Mouse (Mus musculus) midbrain, embryonic 15.5 days (tissue): Measurements from ENCODE around the gene Dcaf6. TPM values are rescaled to one million over a fixed set of nuclear protein-coding genes. Genes with fewer than 3 reads are reported as not detected.
A peak's percentile ranks its signal among the peaks of the same experiment; 100 is the strongest.

Source experiments
- ATAC-seq: fragments of 200-750 bp; cut with Nextera tagmentation; replicated peaks from 2 replicates; pipeline ENCODE4 v1.8.0; 2017; ENCODE audit warnings: moderate TSS enrichment
- H3K27ac ChIP-seq: fragments of 300-500 bp; sonication (generic); 2 replicates; pipeline ENCODE4 v1.5.1; 2015; ENCODE audit warnings: mild to moderate bottlenecking, inconsistent platforms
- H3K27me3 ChIP-seq: fragments of 300-500 bp; sonication (generic); replicated peaks from 2 replicates; pipeline ENCODE4 v1.6.1; 2015; ENCODE audit warnings: inconsistent platforms
- H3K36me3 ChIP-seq: fragments of 300-500 bp; sonication (generic); replicated peaks from 2 replicates; pipeline ENCODE4 v1.6.1; 2015; ENCODE audit warnings: inconsistent platforms
- H3K4me1 ChIP-seq: fragments of 300-500 bp; sonication (generic); 2 replicates; pipeline ENCODE4 v1.6.1; 2015; ENCODE audit warnings: inconsistent platforms
- H3K4me2 ChIP-seq: fragments of 300-500 bp; sonication (generic); 2 replicates; pipeline ENCODE4 v1.6.1; 2015; ENCODE audit warnings: inconsistent platforms, mild to moderate bottlenecking, moderate library complexity
- H3K4me3 ChIP-seq: fragments of 300-500 bp; sonication (generic); 2 replicates; pipeline ENCODE4 v1.5.1; 2015; ENCODE audit warnings: mild to moderate bottlenecking, inconsistent platforms
- H3K9ac ChIP-seq: fragments of 300-500 bp; sonication (generic); 2 replicates; pipeline ENCODE4 v1.6.1; 2015; ENCODE audit warnings: mild to moderate bottlenecking, inconsistent platforms
- H3K9me3 ChIP-seq: fragments of 300-500 bp; sonication (generic); 2 replicates; pipeline ENCODE4 v1.6.1; 2016; ENCODE audit warnings: inconsistent platforms
- WGBS: fragments of 180-500 bp; shearing (Covaris S2); methylation state at CpG from one replicate; pipeline ENCODE4 v1.1.7; 2015; ENCODE audit warnings: mixed read lengths; 5-methylcytosine and 5-hydroxymethylcytosine counted together
- polyA plus RNA-seq: library from polyadenylated mRNA; unstranded; fragments of >200 nt; fragmentation: Nextera tagmentation; extraction: Ambion mirVana; gene quantifications from 2 replicates; pipeline ENCODE4 v1.2.1, GENCODE M21; 2015

Dcaf6 gene
- polyA plus RNA-seq, 1 experiment from 2014 or later: 16.7 TPM

- no peaks in the 10 kb centered on the region for H3K36me3 ChIP-seq
- no peaks in the 10 kb centered on the region for H3K9me3 ChIP-seq
- H3K27ac ChIP-seq: peak overlapping the region; percentile 98
- H3K4me2 ChIP-seq: peak overlapping the region; percentile 73
- peak overlapping the region; percentile 97 for H3K4me3 ChIP-seq
- H3K9ac ChIP-seq: peak overlapping the region; percentile 67
- ATAC-seq: peak; percentile 98
- no peaks in the 10 kb centered on the region for H3K27me3 ChIP-seq
- peaks cover 20% of the 10 kb centered on the region for H3K4me1 ChIP-seq
- under 1% methylated on average over 41 of the region's 41 CpGs for WGBS
These were observed 614 bp upstream of the Dcaf6 start for GRCm38 (mm10) chr1:165460801-165461377.

GRCm38 (mm10) chr1:165459503-165460181 is 633 bp downstream of the Dcaf6 start:
- Histone ChIP-seq H3K4me2 (peak overlapping the region; percentile 93), H3K9me3 (0 out of 2 replicates have a peak, but pooled peaks cover 3% of the 10 kb centered on the region), H3K9ac (peak overlapping the region; percentile 75), H3K4me1 (peaks cover 20% of the 10 kb centered on the region), H3K4me3 (peak overlapping the region; percentile 97), H3K27ac (peak overlapping the region; percentile 98), H3K36me3 (no peaks in the 10 kb centered on the region), H3K27me3 (no peaks in the 10 kb centered on the region)
- ATAC-seq: no peak
- under 1% methylated on average over 60 of the region's 60 CpGs for WGBS

GRCm38 (mm10) chr1:165459041-165459502 is 1.2 kb downstream of the Dcaf6 start:
- Histone ChIP-seq H3K27ac (no peak overlapping the region), H3K4me3 (peak overlapping the region; percentile 97), H3K4me2 (peak overlapping the region; percentile 93), H3K27me3 (no peaks in the 10 kb centered on the region), H3K4me1 (peaks cover 20% of the 10 kb centered on the region), H3K9me3 (peaks cover 6% of the 10 kb centered on the region; the same call in 1 of the 2 replicates), H3K9ac (peak overlapping the region; percentile 75), H3K36me3 (no peaks in the 10 kb centered on the region)
- no peak for ATAC-seq
- 23% methylated on average over 7 of the region's 7 CpGs for WGBS

GRCm38 (mm10) chr1:165441719-165442118 is 18.6 kb downstream of the Dcaf6 start:
- WGBS: 88% methylated on average over 3 of the region's 3 CpGs
- no peak for ATAC-seq
- Histone ChIP-seq H3K27me3 (no peaks in the 10 kb centered on the region), H3K4me1 (no peaks in the 10 kb centered on the region), H3K9me3 (no peaks in the 10 kb centered on the region), H3K9ac (no peak overlapping the region), H3K4me2 (no peak overlapping the region), H3K27ac (no peak overlapping the region), H3K4me3 (no peak overlapping the region), H3K36me3 (no peaks in the 10 kb centered on the region)

- H3K27ac ChIP-seq: no peak overlapping the region
- ATAC-seq: no peak
- no peak overlapping the region for H3K9ac ChIP-seq
- no peaks in the 10 kb centered on the region for H3K36me3 ChIP-seq
- no peak overlapping the region for H3K4me2 ChIP-seq
- H3K27me3 ChIP-seq: no peaks in the 10 kb centered on the region
- H3K4me3 ChIP-seq: no peak overlapping the region
- H3K9me3 ChIP-seq: peaks cover 2% of the 10 kb centered on the region; the same call in 1 of the 2 replicates
- no peaks in the 10 kb centered on the region for H3K4me1 ChIP-seq
These were observed 19.1 kb downstream of the Dcaf6 start for GRCm38 (mm10) chr1:165441201-165441600.

- Histone ChIP-seq H3K9me3 (peaks cover 3% of the 10 kb centered on the region; the same call in 1 of the 2 replicates), H3K36me3 (no peaks in the 10 kb centered on the region), H3K27ac (no peak overlapping the region), H3K9ac (no peak overlapping the region), H3K27me3 (no peaks in the 10 kb centered on the region), H3K4me2 (no peak overlapping the region), H3K4me3 (no peak overlapping the region), H3K4me1 (no peaks in the 10 kb centered on the region)
- 77% methylated on average over 3 of the region's 3 CpGs for WGBS
- no peak; the same call in 1 of the 2 replicates for ATAC-seq
These were observed 19.5 kb downstream of the Dcaf6 start for GRCm38 (mm10) chr1:165440788-165441187.

- H3K4me1 ChIP-seq: no peaks in the 10 kb centered on the region
- H3K36me3 ChIP-seq: no peaks in the 10 kb centered on the region
- no peak for ATAC-seq
- no peak overlapping the region for H3K4me3 ChIP-seq
- peaks cover 3% of the 10 kb centered on the region; the same call in 1 of the 2 replicates for H3K9me3 ChIP-seq
- 90% methylated on average over 1 of the region's 1 CpGs for WGBS
- H3K27me3 ChIP-seq: no peaks in the 10 kb centered on the region
- no peak overlapping the region for H3K9ac ChIP-seq
- H3K4me2 ChIP-seq: no peak overlapping the region
- H3K27ac ChIP-seq: no peak overlapping the region
These were observed 21.8 kb downstream of the Dcaf6 start for GRCm38 (mm10) chr1:165438289-165439021.

GRCm38 (mm10) chr1:165432883-165433282 is 27.4 kb downstream of the Dcaf6 start:
- no peak overlapping the region for H3K4me3 ChIP-seq
- H3K27me3 ChIP-seq: no peaks in the 10 kb centered on the region
- H3K9me3 ChIP-seq: peaks cover 3% of the 10 kb centered on the region; the same call in 1 of the 2 replicates
- no peaks in the 10 kb centered on the region for H3K4me1 ChIP-seq
- WGBS: 82% methylated on average over 1 of the region's 1 CpGs
- no peak overlapping the region for H3K4me2 ChIP-seq
- H3K9ac ChIP-seq: no peak overlapping the region
- ATAC-seq: no peak
- H3K27ac ChIP-seq: no peak overlapping the region
- no peaks in the 10 kb centered on the region for H3K36me3 ChIP-seq

- Histone ChIP-seq H3K27me3 (no peaks in the 10 kb centered on the region), H3K4me3 (no peak overlapping the region), H3K9me3 (no peaks in the 10 kb centered on the region), H3K4me1 (no peaks in the 10 kb centered on the region), H3K4me2 (no peak overlapping the region), H3K9ac (no peak overlapping the region), H3K36me3 (no peaks in the 10 kb centered on the region), H3K27ac (no peak overlapping the region)
- ATAC-seq: no peak
- WGBS: 96% methylated on average over 2 of the region's 2 CpGs
These were observed 34.0 kb downstream of the Dcaf6 start for GRCm38 (mm10) chr1:165426254-165426653.

GRCm38 (mm10) chr1:165421357-165421915 is 38.8 kb downstream of the Dcaf6 start:
- Histone ChIP-seq H3K4me2 (no peak overlapping the region), H3K9ac (no peak overlapping the region), H3K27me3 (no peaks in the 10 kb centered on the region), H3K4me3 (no peak overlapping the region), H3K4me1 (no peaks in the 10 kb centered on the region), H3K27ac (no peak overlapping the region), H3K36me3 (no peaks in the 10 kb centered on the region), H3K9me3 (no peaks in the 10 kb centered on the region)
- ATAC-seq: no peak
- WGBS: 74% methylated on average over 7 of the region's 7 CpGs

GRCm38 (mm10) chr1:165396401-165396805 is 63.9 kb downstream of the Dcaf6 start:
- WGBS: 88% methylated on average over 2 of the region's 2 CpGs
- Histone ChIP-seq H3K4me1 (no peaks in the 10 kb centered on the region), H3K4me3 (no peak overlapping the region), H3K27ac (no peak overlapping the region), H3K9ac (no peak overlapping the region), H3K9me3 (no peaks in the 10 kb centered on the region), H3K4me2 (no peak overlapping the region), H3K27me3 (no peaks in the 10 kb centered on the region), H3K36me3 (no peaks in the 10 kb centered on the region)
- no peak for ATAC-seq

- Histone ChIP-seq H3K9me3 (no peaks in the 10 kb centered on the region), H3K4me3 (no peak overlapping the region), H3K27me3 (no peaks in the 10 kb centered on the region), H3K9ac (no peak overlapping the region), H3K4me2 (no peak overlapping the region), H3K36me3 (no peaks in the 10 kb centered on the region), H3K27ac (no peak overlapping the region), H3K4me1 (no peaks in the 10 kb centered on the region)
- ATAC-seq: no peak
- WGBS: 94% methylated on average over 4 of the region's 4 CpGs
These were observed 64.3 kb downstream of the Dcaf6 start for GRCm38 (mm10) chr1:165395940-165396339.
